Mouse (Mus musculus) kidney, adult 2 months (tissue): ENCODE measurements around the gene Pbxip1.

Experiments used
- CTCF ChIP-seq: fragments of 200-500 bp; conservative IDR thresholded peaks from 2 replicates; pipeline ENCODE4 v1.5.1; 2011; ENCODE audit warnings: low read depth, mild to moderate bottlenecking, control low read depth, low read length, moderate library complexity, mixed read lengths; ENCODE audit not compliant: insufficient read depth, insufficient read length
- POLR2A ChIP-seq: fragments of 200-500 bp; IDR thresholded peaks from one replicate; pipeline ENCODE4 v1.6.1; 2011; ENCODE audit warnings: low read depth, low read length, control low read depth

GRCm38 (mm10) chr3:89418170-89418860 is 18.2 kb upstream of the Pbxip1 start, which contains the start of the genes Cks1b and Shc1:
- TF ChIP-seq POLR2A, result no peak
- no peak for TF ChIP-seq CTCF
